In genomic region chr1:159433521-159433920, GRCm38 (mm10) we compare ENCODE assay signal across 31 mouse cellular contexts.
"Had no signal": no experiment of that assay in that cellular context is flagged by ENCODE, and none has a peak within 500 bp of the region (broad histone marks: within the 10 kb centered on the region; RNA-seq: fewer than 3 reads in every experiment).

No protein-coding gene starts in this region.

- H3K4me1 ChIP-seq: limb, embryonic 12.5 days; limb, embryonic 13.5 days; limb, embryonic 15.5 days; liver, embryonic 12.5 days; liver, embryonic 13.5 days; liver, embryonic 15.5 days; lung, embryonic 15.5 days; megakaryocyte, embryonic 14.5 days; midbrain, embryonic 10.5 days; midbrain, embryonic 12.5 days; midbrain, embryonic 13.5 days; neural tube, embryonic 12.5 days; neural tube, embryonic 13.5 days had no signal

- H3K27me3 ChIP-seq: limb, embryonic 12.5 days; limb, embryonic 13.5 days; limb, embryonic 15.5 days; liver, embryonic 12.5 days; liver, embryonic 13.5 days; liver, embryonic 15.5 days; lung, embryonic 15.5 days; megakaryocyte, embryonic 14.5 days; midbrain, embryonic 12.5 days; midbrain, embryonic 13.5 days; neural tube, embryonic 12.5 days; neural tube, embryonic 13.5 days had no signal

- H3K27ac ChIP-seq: limb, embryonic 10.5 days; limb, embryonic 12.5 days; limb, embryonic 13.5 days; limb, embryonic 15.5 days; liver, embryonic 12.5 days; liver, embryonic 13.5 days; liver, embryonic 14.5 days; liver, embryonic 15.5 days; lung, embryonic 15.5 days; macrophage; midbrain, embryonic 10.5 days; midbrain, embryonic 12.5 days; midbrain, embryonic 13.5 days; neural tube, embryonic 12.5 days; neural tube, embryonic 13.5 days had no signal

- H3K36me3 ChIP-seq: limb, embryonic 10.5 days; limb, embryonic 12.5 days; limb, embryonic 13.5 days; limb, embryonic 15.5 days; liver, embryonic 12.5 days; liver, embryonic 13.5 days; liver, embryonic 15.5 days; lung, embryonic 15.5 days; midbrain, embryonic 10.5 days; midbrain, embryonic 12.5 days; midbrain, embryonic 13.5 days; neural tube, embryonic 12.5 days; neural tube, embryonic 13.5 days had no signal

- ATAC-seq: liver, embryonic 12.5 days; liver, postnatal 0 days; lung, postnatal 0 days; midbrain, embryonic 13.5 days; midbrain, embryonic 16.5 days had no signal

- DNase-seq: left cerebral cortex, postnatal 4 days; liver; liver, embryonic 13.5 days; liver, postnatal 0 days; lung, adult 18-20 months; lung, adult 2 months; lung, embryonic 14.5 days; lung, postnatal 10 days; lung, postnatal 14 days; lung, postnatal 36 days; lung, postnatal 4 days; midbrain, embryonic 14.5 days had no signal

- H3K4me2 ChIP-seq: limb, embryonic 12.5 days; limb, embryonic 13.5 days; limb, embryonic 15.5 days; liver, embryonic 11.5 days; liver, embryonic 12.5 days; liver, embryonic 13.5 days; liver, embryonic 15.5 days; lung, embryonic 14.5 days; lung, embryonic 15.5 days; midbrain, embryonic 12.5 days; midbrain, embryonic 13.5 days; neural tube, embryonic 12.5 days; neural tube, embryonic 13.5 days had no signal

- H3K4me3 ChIP-seq: limb, embryonic 10.5 days; limb, embryonic 12.5 days; limb, embryonic 13.5 days; limb, embryonic 15.5 days; liver, embryonic 12.5 days; liver, embryonic 13.5 days; liver, embryonic 15.5 days; lung, embryonic 15.5 days; megakaryocyte, embryonic 14.5 days; midbrain, embryonic 10.5 days; midbrain, embryonic 12.5 days; midbrain, embryonic 13.5 days; myocyte; neural tube, embryonic 12.5 days; neural tube, embryonic 13.5 days had no signal

- H3K9me3 ChIP-seq: limb, embryonic 10.5 days; limb, embryonic 12.5 days; limb, embryonic 13.5 days; limb, embryonic 15.5 days; liver, embryonic 12.5 days; liver, embryonic 13.5 days; liver, embryonic 15.5 days; lung, embryonic 15.5 days; megakaryocyte, embryonic 14.5 days; midbrain, embryonic 10.5 days; midbrain, embryonic 12.5 days; midbrain, embryonic 13.5 days; neural tube, embryonic 12.5 days; neural tube, embryonic 13.5 days had no signal

- H3K9ac ChIP-seq: limb, embryonic 12.5 days; limb, embryonic 13.5 days; limb, embryonic 15.5 days; liver, embryonic 12.5 days; liver, embryonic 13.5 days; liver, embryonic 14.5 days; liver, embryonic 15.5 days; liver, postnatal 0 days; lung, embryonic 14.5 days; lung, embryonic 15.5 days; midbrain, embryonic 12.5 days; midbrain, embryonic 13.5 days; neural tube, embryonic 12.5 days; neural tube, embryonic 13.5 days had no signal
